Mouse (Mus musculus) midbrain, embryonic 11.5 days (tissue): ENCODE data around the gene Nat9. TPM values are rescaled to one million over a fixed set of nuclear protein-coding genes. Genes with fewer than 3 reads are reported as not detected.

Source experiments
- polyA plus RNA-seq: library from polyadenylated mRNA; unstranded; fragments of >200 nt; fragmentation: Nextera tagmentation; extraction: Ambion mirVana; gene quantifications from 2 replicates; pipeline ENCODE4 v1.2.1, GENCODE M21; 2014

Nat9 gene
- polyA plus RNA-seq, 1 experiment from 2014 or later, result 17.7 TPM

Other genes starting within 250 kb of the Nat9 start
- gene Cd300c, start 218.7 kb downstream of the Nat9 start, polyA plus RNA-seq, result not detected in 2 replicates
- gene Cd300ld, start 197.9 kb downstream of the Nat9 start, polyA plus RNA-seq, result 0.08 and 0.16 TPM in 2 replicates
- gene Cd300c2, start 186.0 kb downstream of the Nat9 start, polyA plus RNA-seq, result 0.64 and 1.4 TPM in 2 replicates
- gene Cd300ld2, start 171.7 kb downstream of the Nat9 start, polyA plus RNA-seq, result not detected in 2 replicates
- not detected in 2 replicates for gene Cd300ld4, start 160.8 kb downstream of the Nat9 start, polyA plus RNA-seq
- not detected in 2 replicates for gene Cd300ld5, start 150.1 kb downstream of the Nat9 start, polyA plus RNA-seq
- not detected in 2 replicates for gene Cd300ld3, start 139.4 kb downstream of the Nat9 start, polyA plus RNA-seq
- gene Cd300e, start 125.7 kb downstream of the Nat9 start, polyA plus RNA-seq, result not detected in 2 replicates
- 0.61 and 0.69 TPM in 2 replicates for gene Rab37, start 96.4 kb downstream of the Nat9 start, polyA plus RNA-seq
- gene Cd300lf, start 53.9 kb downstream of the Nat9 start, polyA plus RNA-seq, result not detected in 2 replicates
- gene Slc9a3r1, start 24.5 kb downstream of the Nat9 start, polyA plus RNA-seq, result 26.8 and 32.0 TPM in 2 replicates
- gene Tmem104, start 372 bp downstream of the Nat9 start, polyA plus RNA-seq, result 6.2 and 9.2 TPM in 2 replicates
- gene Grin2c, start 79.4 kb upstream of the Nat9 start, polyA plus RNA-seq, result 0.04 and 0.18 TPM in 2 replicates
- 11.2 and 12.7 TPM in 2 replicates for gene Fdxr, start 89.2 kb upstream of the Nat9 start, polyA plus RNA-seq
- gene Fads6, start 109.8 kb upstream of the Nat9 start, polyA plus RNA-seq, result 0.23 and 0.28 TPM in 2 replicates
- gene Otop2, start 119.3 kb upstream of the Nat9 start, polyA plus RNA-seq, result not detected in 2 replicates
- 0.08 TPM in 1 of 2 replicates, not detected in the other for gene Ush1g, start 134.2 kb upstream of the Nat9 start, polyA plus RNA-seq
- 0.18 and 0.34 TPM in 2 replicates for gene Otop3, start 146.9 kb upstream of the Nat9 start, polyA plus RNA-seq
- 17.8 and 18.3 TPM in 2 replicates for gene Hid1, start 179.9 kb upstream of the Nat9 start, polyA plus RNA-seq
- 20.6 and 20.9 TPM in 2 replicates for gene Cdr2l, start 194.1 kb upstream of the Nat9 start, polyA plus RNA-seq
- 268 and 278 TPM in 2 replicates for gene Mrpl58, start 215.9 kb upstream of the Nat9 start, polyA plus RNA-seq
- 886 and 917 TPM in 2 replicates for gene Atp5h, start 232.1 kb upstream of the Nat9 start, polyA plus RNA-seq
- 21.6 and 24.0 TPM in 2 replicates for gene Kctd2, start 232.3 kb upstream of the Nat9 start, polyA plus RNA-seq